Mouse (Mus musculus): ENCODE results near the gene Rgl1.

GRCm38 (mm10) chr1:152524098-152524892, 241.9 kb downstream of the Rgl1 start:
- TF ChIP-seq POLR2A (IDR thresholded peaks at IDR 0.05; ENCODE audit: control insufficient read depth, low read depth, low read length) = no peak
- no peak for TF ChIP-seq CTCF (IDR thresholded peaks at IDR 0.05; ENCODE audit: control insufficient read depth, insufficient read depth, insufficient replicate concordance, low read depth, low read length)
